Mouse (Mus musculus) bone marrow macrophage, adult 2 months (primary cell): ENCODE measurements around the gene Ms4a1. TPM values are rescaled to one million over a fixed set of nuclear protein-coding genes. Genes with fewer than 3 reads are reported as not detected.
"Not testable (repeated sequence)": the region's sequence is repeated elsewhere in the genome, so short reads cannot be mapped to it uniquely, and the experiment has no call there.

Experiments used
- H3K27ac ChIP-seq: 2 replicates; pipeline ENCODE4 v1.5.1; 2012; ENCODE audit warnings: low read depth, low read length; ENCODE audit not compliant: insufficient read depth
- H3K4me1 ChIP-seq: 2 replicates; pipeline ENCODE4 v1.6.1; 2012; ENCODE audit warnings: low read length; ENCODE audit not compliant: control insufficient read depth, insufficient read depth
- H3K4me3 ChIP-seq: 2 replicates; pipeline ENCODE4 v1.5.1; 2012; ENCODE audit warnings: mild to moderate bottlenecking, low read length, moderate library complexity; ENCODE audit not compliant: insufficient read depth
- CTCF ChIP-seq: IDR thresholded peaks from 2 replicates; pipeline ENCODE4 v1.5.1; 2012; ENCODE audit warnings: low read depth, mild to moderate bottlenecking, low read length, moderate library complexity
- POLR2A ChIP-seq: IDR thresholded peaks from 2 replicates; pipeline ENCODE4 v1.6.1; 2012; ENCODE audit warnings: mild to moderate bottlenecking, low read depth, low read length, borderline replicate concordance
- polyA plus RNA-seq: library from polyadenylated mRNA; stranded (reverse); fragments of >200 nt; gene quantifications from 2 replicates; pipeline ENCODE4 v1.2.4, GENCODE M21; 2012; ENCODE audit not compliant: missing spikeins, insufficient read depth, insufficient read length

The Ms4a1 gene
- polyA plus RNA-seq, result not detected in 2 replicates

DNA sequence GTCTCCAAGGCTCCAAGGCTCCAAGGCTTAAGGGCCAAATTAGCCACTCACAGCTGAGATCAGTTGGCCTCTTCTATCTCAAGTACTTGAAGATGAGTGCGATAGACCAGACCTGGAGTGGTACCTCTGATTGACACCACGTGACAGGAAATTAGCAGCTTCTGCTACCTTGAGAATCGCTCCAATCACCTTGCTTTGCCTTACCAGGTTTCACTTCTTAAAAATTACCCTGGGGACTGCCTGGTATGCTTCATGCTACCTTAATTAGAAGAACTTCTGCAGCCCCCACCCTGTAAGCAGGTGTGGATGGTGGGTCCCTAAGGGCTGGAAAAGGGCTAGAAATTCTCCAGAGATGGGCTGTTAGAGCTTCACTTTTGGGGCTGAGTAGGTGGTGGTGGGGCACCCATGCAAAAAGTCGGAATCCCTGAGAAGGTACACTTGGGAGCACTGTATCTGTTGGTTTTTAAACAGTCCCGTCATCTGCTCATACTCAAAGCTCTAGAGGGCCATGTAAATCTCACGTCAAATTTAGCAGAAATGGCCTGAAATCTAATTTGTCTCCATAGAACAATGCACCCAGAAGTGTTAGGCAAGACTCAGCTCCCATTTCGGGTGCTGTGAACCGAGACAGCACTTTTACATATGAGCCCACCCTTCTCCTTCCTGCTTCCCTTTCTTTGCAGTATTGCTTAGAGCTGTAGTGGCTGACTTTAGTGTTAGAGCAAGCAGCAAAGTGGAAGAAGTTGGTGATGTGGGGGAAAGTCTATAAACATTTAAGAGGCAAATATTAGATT, at the start of gene Ms4a1:
Gene Ms4a1, minus strand, starts transcription at position 190 of the 794 bp plus-strand sequence.
- peaks cover 44% of the 10 kb centered on the region for H3K4me1 ChIP-seq
- H3K27ac ChIP-seq, result no peak within 1 kb of the TSS; the same call in 1 of the 2 replicates
- no peak within 1 kb of the TSS for H3K4me3 ChIP-seq
- TF ChIP-seq CTCF (no peak), POLR2A (no peak)

DNA sequence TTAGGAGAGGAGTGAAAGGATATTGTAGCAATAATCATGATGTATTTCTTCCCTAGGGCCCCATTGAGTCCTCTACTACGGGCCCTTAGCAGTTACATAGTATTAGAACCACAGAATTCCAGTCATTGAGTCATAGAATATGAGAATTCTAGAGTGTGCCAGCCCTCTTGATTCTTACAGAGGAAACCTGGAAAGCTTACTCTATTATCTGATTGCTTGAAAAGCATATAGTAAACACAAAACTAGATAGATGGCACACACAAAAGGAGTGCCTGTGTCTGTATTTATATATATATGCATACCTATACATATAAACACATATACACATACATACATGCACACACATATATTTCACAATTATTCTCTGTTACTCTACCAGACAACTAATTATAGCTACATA, 48.3 kb upstream of the Ms4a1 start, which contains the start of gene Ms4a14:
Gene Ms4a14, minus strand, starts transcription at position 101 of the 400 bp plus-strand sequence.
- Histone ChIP-seq H3K4me3 (no peak within 1 kb of the TSS), H3K4me1 (peaks cover 8% of the 10 kb centered on the region), H3K27ac (peak within 1 kb of the TSS; percentile 45; the same call in 1 of the 2 replicates)
- TF ChIP-seq CTCF, result no peak
- no peak for TF ChIP-seq POLR2A

DNA sequence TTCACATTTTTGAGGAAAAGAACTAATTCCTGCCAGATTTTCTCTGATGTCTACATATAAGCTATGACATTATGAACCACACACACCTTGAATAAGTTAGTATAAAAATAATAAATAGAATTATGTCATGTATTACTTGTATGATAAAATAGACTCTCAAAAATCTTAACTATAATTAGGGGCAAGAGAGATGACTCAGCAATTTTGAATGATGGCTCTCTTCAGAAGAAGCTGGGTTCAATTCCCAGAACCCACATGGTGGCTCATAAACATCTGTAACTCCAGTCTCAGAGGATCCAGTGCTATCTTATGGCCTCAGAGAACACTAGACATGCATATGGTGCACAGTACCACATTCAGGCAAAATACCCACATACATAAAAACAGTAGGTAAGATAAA, 42.8 kb upstream of the Ms4a1 start:
- Histone ChIP-seq H3K4me1 (no peaks in the 10 kb centered on the region), H3K27ac (no peak overlapping the region), H3K4me3 (no peak overlapping the region)
- TF ChIP-seq POLR2A (no peak), CTCF (no peak)

DNA sequence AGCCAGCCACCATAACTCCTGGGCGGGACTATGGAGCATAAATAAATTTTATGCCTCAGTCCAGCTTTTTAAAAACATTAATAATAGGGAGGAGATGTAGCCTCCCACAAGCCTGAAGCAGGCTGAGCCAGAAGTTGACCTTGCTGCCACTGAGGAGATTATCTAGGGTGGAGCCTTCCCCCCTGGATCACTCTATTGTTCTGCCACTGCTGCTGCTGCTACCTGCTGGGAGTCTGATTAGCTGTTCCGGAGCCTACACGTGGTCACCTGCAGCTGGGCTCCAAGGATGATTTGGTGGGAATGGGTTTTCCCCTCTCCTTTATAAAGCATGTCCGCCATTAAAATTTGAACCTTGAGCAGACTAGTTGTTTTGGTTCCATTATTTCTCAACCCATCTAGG, 33.5 kb upstream of the Ms4a1 start:
- not testable (repeated sequence) for H3K27ac ChIP-seq, H3K4me3 ChIP-seq, H3K4me1 ChIP-seq

DNA sequence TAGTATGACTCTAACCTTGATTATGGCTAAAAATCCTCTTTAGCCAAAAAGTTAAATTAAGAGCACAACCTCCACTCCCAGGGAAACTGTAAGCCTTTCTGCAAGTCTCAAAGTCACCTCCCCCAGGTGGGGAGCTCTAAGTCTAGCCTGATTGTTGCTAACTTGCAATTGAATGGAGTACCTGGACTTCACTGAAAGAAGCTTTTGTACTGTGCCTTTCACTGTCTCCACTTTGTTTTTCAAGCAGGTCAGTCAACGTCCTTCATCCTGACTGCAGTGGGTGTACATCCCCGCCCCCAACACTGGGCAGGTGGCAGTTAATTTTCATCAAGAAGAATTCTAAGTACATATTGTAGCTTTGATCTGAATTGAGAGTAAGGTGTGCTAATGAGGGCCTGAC, 32.9 kb upstream of the Ms4a1 start:
- TF ChIP-seq POLR2A (no peak), CTCF (no peak)
- Histone ChIP-seq H3K27ac (no peak overlapping the region), H3K4me1 (no peaks in the 10 kb centered on the region), H3K4me3 (no peak overlapping the region)

DNA sequence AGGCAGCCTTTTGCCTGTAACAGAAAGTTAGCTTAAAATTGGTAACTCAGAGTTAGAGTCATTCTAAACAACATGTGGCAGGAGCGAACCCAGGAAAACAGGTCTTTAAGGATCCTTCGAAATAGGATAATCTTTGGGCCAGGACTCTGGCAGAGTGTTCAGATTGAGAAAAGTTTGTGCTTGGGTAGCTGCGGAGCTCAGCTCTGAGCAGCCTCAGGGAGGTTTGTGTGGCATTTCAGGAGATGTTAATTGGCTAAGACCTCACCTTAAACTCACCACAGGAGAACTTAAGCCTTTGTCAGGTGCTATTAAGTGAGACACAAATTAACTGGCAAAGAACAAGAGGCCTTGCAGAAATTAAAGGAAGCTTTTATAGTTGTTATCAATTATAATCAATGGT, 27.6 kb upstream of the Ms4a1 start:
- H3K4me3 ChIP-seq, H3K27ac ChIP-seq, H3K4me1 ChIP-seq: not testable (repeated sequence)

DNA sequence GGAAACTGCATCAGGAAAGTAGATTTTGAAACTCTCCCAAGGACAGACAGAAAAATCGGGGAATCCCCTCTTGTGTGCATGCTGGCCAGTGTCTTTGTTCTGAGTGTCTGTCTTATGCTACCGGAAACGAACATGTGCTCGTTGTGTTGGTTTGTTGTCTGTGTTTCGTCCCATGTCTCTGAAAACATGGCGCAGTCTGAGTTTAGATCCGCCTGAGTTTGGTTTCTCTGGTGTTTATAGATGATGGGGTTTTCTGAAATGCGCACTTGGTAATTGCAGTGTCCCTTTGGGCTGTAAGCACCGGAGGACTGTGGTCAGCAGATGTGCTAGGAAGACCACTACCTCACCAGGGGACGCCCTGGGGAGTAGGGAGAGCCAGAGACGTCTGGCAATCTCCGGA, 26.9 kb upstream of the Ms4a1 start:
- Histone ChIP-seq H3K4me1 (peaks cover 4% of the 10 kb centered on the region; the same call in 1 of the 2 replicates), H3K27ac (peak overlapping the region; percentile 79), H3K4me3 (peak overlapping the region; percentile 41)
- TF ChIP-seq POLR2A, result no peak
- no peak for TF ChIP-seq CTCF

DNA sequence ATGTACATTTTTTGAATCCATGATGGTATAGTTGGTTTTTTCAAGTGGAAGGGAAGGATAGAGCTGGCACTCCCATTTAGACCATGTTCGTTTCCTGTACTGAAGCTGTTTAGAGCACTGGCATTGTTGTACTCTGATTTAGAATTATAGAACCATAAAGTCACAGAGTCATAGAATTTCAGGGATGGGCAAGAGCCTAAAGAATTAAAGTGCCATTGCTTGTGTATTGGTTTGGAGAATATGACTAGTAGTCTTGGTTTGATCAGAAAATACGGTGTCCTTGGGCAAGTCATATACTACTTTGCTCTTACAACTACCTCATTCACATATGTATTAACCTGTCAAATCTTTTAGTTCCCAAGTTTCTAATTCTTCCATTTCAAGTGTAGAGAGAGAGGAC, 17.7 kb upstream of the Ms4a1 start, which contains the start of gene Ms4a5:
Gene Ms4a5, minus strand, starts transcription at position 101 of the 400 bp plus-strand sequence.
- 0 out of 2 replicates have a peak, but pooled peaks cover 2% of the 10 kb centered on the region for H3K4me1 ChIP-seq
- H3K27ac ChIP-seq, result no peak within 1 kb of the TSS
- TF ChIP-seq CTCF, result no peak
- TF ChIP-seq POLR2A, result no peak
- H3K4me3 ChIP-seq, result no peak within 1 kb of the TSS

DNA sequence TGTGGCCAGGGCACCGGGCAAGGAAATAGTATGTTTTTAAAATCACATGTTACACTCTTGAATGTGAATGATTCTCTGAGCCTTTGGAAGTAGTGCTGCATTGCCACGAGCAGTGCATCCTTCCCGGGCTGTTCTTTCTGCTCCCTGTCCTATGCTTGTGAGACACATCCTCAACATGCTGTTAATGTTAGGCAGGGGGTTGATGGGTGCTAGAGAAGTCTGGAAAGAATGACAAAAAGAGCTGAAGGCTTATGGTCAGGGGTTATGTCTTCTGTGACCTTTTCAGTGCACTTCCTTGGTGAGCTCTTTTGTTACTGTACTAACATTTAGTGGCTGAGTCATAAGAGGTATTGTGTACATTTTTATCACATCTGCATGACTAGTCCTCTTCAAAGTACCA, 14.2 kb upstream of the Ms4a1 start:
- H3K4me1 ChIP-seq, result 0 out of 2 replicates have a peak, but pooled peaks cover 2% of the 10 kb centered on the region
- H3K4me3 ChIP-seq, result no peak overlapping the region
- TF ChIP-seq POLR2A (no peak), CTCF (no peak)
- H3K27ac ChIP-seq, result no peak overlapping the region

DNA sequence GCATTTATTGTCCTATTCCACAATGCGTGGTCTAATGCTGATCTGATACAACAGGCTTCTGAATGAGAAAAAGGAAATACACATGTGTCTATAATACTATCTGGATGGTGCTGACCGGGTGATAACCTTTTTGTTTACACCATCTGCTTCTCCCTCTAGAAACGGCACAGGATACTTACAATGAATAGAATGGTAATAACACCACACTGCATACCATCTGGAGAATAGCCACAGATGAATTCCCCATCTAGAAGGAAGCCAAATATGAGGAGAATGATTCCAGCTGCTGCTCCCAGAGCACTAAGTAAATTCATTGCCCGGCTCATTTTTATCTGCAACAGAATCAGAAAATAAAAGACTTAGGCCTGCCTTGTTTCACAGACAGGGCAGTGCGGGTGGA, 10.4 kb upstream of the Ms4a1 start:
- no peak overlapping the region for H3K27ac ChIP-seq
- H3K4me1 ChIP-seq, result 0 out of 2 replicates have a peak, but pooled peaks cover 2% of the 10 kb centered on the region
- no peak overlapping the region for H3K4me3 ChIP-seq
- TF ChIP-seq CTCF (no peak), POLR2A (no peak)
